Mouse (Mus musculus) kidney, postnatal 36 days (tissue): ENCODE measurements around the gene Vav2.

ENCODE experiments used
- DNase-seq, 2 experiments: peaks; one replicate each; pipeline ENCODE4 v3.0.0; 2021 to 2022; ENCODE audit warnings: mixed read lengths in 2 of 2

Vav2 gene

DNA sequence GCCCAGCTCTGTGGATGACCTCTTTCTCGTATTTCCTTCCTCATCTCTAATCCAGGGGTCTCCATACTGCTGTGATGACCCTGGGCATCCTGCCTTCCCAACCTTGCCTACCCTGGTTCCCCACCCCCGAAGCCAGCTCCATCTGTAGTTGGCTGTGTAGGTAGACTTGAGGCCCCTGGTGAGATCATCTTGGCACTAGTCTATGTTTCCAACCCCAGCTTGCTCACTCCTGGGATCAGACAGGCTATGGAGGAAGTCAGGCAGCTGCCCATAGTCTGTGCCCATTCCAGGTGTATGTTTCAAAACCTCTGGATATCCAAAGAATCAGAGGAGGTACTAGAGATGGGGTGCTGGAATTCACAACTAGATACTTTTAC is 179.4 kb downstream of the Vav2 start:
- DNase-seq: no peak

DNA sequence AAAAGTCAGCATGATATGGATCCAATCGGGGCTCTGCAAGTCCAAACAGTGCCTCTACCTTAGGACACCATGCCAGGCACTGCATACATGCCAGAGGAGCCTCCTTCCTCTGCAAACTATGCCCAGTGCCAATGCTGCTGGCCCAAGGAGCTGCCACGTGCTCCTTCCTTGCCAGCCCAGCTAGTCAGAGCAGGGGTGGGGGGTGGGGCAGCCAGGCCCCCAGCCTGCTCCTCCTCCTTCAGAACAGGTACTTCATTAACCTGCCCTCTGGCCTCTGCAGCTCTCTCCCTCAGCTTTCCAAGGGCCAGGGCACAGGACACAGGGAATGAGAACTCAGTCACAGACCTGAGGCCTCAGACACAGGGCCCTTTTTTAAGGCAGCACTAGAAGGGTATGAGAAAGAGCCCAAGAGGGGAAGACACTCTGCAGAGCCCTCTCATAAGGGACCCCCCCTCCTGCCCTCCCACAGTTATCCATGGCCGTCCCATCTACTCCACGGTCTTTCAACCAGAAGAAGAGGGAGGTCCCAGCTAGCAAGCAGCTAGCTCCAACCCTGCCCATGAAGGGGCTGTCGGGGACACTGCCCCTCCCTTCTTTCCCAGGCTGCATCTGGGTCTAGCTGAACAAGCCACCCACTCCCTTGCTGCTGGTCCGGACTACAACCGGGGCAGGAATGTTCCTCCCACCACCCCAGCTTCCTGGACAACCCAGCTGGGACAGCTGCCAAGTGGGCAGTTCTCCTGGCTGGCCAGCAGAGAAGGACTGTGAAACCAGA is 179.9 kb downstream of the Vav2 start:
- peak; percentile 97 to 98 for DNase-seq

DNA sequence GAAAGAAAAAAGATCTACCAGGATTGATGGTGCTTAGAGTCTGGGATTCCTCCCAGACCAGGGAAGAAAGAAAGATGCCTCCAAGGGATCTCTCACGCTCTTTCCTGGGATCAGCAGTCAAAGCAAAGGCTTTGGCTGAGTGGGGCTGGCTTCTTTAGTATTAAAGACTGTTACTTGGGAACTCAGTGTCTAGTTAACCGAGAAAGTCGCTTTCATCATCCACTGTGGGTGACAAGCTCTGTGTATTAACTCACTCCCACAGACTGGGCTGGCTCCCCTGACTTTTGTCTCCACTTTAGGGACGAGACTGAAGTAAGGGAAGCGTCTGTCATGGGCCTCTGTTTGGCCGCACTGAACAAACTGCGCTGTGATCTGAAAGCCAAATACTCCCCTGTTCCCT is 180.9 kb downstream of the Vav2 start:
- peak; percentile 10 to 23 for DNase-seq

DNA sequence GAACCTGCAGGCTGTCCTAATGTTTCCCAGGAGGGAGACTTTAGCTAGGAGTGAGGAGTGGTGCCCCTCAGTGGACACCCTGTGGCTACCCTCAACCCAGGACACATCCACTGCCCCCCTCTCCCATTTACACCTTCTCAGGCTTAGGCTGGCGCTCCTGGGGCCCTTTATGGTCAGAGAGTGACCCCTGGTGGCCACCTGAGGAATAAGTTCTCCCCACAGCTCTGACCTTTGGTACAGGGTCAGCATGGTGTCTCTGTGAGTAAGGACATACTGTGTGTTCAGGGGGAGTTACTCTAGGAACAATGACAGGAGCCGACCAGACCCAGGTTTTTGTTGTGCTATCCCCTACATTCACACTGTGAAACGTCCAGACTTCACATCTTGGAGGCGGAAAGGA is 189.5 kb downstream of the Vav2 start:
- peak; percentile 54 to 84 for DNase-seq

DNA sequence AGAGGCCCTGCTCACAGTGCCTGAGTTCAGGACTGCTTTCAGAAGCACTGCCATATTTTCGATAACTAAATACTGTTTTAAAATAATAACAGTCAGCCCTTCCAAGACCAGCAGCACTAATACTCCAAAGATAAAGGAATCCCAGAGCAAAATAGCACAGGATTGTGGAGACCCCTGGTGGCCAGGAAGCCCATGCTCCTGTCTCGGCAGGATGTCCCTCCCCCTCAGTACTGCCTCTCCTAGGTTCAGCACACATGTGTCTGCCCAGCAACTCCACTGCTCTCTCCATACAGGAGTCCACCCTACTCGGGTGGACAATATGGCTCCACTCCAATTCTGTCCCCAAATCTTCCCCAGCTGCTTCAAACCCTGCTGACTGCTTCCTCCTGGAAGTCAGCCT is 191.1 kb downstream of the Vav2 start:
- DNase-seq: peak; percentile 49 to 78

DNA sequence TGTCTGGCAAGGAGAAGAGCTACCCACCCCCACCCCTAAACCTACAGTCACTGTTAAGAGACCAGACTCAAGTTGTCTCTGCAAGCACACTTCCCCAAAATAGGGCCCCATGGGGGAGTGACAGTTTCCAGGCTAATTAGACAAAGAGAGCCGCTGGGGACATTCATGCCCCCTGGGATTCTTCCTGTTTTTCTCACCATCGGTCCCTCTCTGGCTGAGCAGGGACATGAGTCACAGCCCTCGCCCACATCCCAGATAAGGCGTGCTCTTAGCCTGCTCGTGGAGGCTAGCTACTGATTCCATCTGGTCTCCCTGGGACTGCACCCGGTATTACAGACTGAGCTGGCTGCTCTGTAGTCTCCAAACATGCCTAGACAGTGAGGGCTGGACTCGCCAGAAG is 194.5 kb downstream of the Vav2 start:
- DNase-seq: no peak

DNA sequence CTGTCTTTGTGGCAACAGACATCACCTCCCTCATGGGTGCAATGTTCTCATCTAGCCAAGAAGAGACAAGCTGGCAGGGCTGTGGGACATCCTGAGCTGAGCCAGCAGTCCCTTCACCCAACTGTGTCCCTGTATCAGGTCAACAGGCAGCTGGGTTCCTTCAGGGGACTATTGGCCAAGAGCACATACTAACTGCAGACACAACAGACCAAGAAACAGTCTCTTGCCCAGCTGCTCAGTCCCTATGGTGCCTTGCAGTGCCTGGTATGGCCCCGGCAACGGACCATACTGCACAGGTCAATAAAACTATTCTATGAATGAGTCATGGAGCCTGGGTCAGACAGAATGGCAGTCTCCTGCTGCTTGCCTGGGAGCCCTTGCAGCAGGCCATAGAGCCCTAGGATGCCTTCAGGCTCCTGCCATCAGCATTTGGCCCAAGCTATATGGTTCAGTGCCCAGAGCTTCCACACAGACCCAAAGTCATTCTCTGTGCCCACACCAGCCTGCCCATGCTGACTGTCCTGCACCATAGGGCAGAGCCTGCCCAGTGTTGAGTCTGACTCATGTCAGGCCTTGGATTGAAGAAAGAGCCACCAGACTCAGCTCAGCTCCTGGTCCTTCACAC is 197.2 kb downstream of the Vav2 start:
- DNase-seq: no peak

DNA sequence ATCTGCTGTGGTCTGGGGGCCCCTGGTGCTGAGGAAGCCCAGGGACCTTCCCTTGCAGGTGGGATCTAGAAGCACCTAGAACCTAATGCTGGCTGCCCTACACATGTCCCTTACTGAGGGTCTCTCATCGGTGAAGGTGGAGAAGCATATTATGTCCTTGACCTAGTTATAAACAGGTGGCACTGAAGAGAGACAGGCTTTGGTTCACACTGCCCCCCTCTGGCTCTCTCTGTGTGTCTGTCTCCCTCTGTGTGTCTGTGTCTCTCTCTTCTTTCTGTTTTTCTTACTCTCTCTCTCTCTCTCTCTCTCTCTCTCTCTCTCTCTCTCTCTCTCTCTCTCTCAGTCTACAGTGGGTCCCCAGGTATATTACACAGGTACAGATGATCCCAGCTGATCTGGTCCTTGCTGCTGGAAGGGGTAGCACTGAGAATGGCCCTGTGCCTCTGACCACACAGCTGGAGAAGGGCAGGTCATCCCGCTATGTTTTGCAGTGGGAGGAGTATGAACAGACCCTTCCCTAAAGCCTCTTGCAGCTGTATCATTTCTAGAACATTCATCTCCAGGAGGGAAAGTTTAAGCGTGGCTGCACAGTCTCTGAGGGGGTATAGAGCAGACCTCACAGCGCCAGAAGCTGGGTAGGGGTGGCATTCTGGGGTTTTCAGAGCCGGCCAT is 197.9 kb downstream of the Vav2 start:
- DNase-seq: no peak

DNA sequence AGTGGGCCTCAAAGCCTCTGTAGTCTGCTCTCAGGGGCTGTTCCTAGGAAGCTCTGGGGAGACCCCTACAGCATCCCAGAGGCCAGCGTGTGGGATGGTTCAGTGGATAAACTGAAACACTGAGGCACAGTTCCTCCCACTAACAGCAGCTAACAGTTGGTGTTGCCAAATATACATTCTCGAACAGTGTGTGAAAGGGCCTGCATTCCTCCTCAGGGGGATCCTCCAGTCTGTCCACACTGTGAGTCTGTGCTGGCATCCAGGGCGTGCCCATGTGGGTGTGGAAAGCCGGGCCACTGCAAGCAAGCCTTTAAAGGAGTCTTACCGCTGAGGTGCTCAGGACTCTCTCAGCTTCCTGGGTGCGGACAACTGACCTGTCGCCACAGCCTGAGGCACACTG is 200.3 kb downstream of the Vav2 start:
- DNase-seq: no peak

DNA sequence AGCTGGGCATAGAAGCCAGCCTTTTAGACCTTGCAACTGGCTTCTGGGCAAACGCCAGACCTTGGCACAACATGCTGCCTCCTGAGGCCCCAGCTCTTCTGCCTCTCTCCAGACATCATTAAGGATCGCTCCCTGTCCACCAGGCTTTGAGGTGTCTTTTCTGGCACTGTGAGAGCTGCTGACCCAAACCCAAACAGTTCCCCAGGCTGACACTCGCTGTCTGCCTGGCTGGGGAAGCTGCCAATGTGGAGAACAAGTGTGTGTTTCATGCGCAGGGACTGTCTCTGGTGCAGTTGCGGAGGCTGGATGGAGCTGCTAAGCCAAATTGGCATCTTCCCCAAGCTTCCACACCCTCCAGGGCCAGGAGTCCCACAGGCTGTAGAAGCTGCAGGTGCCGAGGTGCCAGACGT is 203.8 kb downstream of the Vav2 start:
- no peak for DNase-seq

DNA sequence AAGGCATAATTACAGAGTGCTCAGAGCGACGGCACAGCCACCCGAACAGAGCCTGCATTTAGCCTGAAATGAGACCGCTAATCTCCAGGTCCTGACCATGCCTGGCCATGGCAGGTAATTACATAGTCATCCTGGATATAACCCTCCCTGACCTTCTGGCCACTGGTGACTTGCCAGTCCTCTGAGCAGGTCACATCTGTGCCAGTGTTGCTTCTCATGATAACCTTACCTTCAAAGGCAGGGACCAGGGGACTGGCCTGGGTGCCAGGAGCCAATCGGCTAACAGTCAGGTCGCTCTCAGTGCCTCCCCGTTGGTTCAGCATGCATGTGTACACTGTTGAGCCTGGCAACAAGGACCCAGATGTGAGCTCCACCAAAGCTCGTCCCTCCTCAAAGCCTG is 208.3 kb downstream of the Vav2 start:
- no peak for DNase-seq

DNA sequence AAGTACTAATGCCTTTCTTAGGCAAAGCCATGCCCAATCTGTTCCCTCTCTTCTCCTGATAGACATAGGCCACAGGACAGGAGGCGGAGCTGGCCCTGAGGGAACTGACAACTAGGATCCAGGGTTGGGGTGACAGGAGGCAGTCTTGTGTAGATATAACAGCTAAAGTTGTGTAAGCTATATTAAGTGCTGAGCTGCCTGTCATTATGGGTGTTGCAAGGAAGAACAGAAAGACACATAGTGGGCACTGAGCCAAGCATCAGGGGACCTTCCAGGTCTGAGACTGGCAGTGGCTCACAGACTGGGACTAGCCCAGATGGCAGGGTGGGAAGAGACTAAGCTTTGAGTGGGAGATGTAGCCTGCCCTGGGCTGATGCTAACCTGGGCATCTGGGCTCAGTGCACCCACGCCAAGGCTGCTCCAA is 208.7 kb downstream of the Vav2 start:
- no peak for DNase-seq

DNA sequence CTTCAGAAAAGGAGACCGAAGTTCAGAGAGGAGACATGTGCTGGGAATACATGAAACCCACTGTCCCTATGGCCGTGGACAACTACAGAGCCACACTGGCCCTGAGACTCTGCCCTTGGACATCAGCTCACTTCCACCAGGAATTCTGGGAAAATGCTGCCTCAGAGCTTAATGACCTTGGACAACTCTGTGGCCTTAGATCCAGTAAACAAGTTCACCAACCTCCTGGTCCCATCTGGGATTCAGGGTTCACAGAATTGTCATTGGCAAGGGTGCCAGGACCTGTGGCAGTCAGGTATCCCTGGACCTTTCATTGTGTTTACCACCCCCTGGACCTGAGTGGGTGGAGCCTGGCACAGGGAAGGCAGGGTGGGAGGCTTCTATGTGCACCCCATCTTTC is 211.3 kb downstream of the Vav2 start:
- peak; percentile 32 to 36 for DNase-seq
